Mouse (Mus musculus) embryonic stem cell, embryonic (primary cell): ENCODE results near the gene Adcy9.

Source experiments
- CTCF ChIA-PET, 4 experiments: fragments of 300-600 bp in 2 of 4; fragments of 350-600 bp in 2 of 4; sonication (Branson Sonifier 250); formaldehyde crosslinking; loops; one replicate each; lab custom pipeline; 2022; ENCODE audit warnings: inconsistent platforms in 2 of 4; lab: Charles Lee
- POLR2A ChIA-PET, 4 experiments: fragments of 300-600 bp in 2 of 4; fragments of 350-600 bp in 2 of 4; sonication (Branson Sonifier 250); formaldehyde crosslinking; loops; one replicate each; lab custom pipeline; 2022; ENCODE audit warnings: antibody characterized with exemption in 4 of 4, inconsistent platforms in 1 of 4; lab: Charles Lee

Gene Adcy9

DNA sequence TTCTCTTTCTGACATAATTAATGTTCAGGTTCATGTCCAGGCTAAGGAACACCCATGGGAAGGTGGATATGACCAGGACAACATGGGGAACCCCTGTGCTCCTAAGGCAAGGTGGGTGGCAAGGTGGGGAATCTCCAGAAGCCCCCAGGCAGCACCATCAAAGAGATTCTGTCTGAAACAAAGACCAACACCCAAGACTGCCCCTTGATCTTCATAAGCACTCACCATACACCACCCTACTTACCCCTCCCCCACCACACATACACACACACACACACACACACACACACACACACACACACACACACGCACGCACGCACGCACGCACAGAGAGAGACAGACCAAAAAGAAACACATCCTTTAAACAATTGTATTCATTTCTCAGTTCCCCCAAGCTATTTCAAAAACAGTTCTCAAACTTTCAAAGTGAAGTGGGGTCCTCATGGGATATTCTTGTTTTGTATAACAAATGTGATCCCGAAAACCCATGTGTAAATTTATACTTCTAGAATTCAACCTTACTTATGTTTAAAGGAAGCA is 14.2 kb downstream of the Adcy9 start:
- CTCF ChIA-PET: no interaction called here
- POLR2A ChIA-PET: interaction anchor here in 3 of 4 experiments (0.7 to 6.2 kb wide), 13 partner anchors 7 to 180 kb away, joined by 3 to 37 read pairs (median 5); partner anchors contain the start of genes Adcy9 (in 2 of the 3) and Srl (in 1 of the 3)

DNA sequence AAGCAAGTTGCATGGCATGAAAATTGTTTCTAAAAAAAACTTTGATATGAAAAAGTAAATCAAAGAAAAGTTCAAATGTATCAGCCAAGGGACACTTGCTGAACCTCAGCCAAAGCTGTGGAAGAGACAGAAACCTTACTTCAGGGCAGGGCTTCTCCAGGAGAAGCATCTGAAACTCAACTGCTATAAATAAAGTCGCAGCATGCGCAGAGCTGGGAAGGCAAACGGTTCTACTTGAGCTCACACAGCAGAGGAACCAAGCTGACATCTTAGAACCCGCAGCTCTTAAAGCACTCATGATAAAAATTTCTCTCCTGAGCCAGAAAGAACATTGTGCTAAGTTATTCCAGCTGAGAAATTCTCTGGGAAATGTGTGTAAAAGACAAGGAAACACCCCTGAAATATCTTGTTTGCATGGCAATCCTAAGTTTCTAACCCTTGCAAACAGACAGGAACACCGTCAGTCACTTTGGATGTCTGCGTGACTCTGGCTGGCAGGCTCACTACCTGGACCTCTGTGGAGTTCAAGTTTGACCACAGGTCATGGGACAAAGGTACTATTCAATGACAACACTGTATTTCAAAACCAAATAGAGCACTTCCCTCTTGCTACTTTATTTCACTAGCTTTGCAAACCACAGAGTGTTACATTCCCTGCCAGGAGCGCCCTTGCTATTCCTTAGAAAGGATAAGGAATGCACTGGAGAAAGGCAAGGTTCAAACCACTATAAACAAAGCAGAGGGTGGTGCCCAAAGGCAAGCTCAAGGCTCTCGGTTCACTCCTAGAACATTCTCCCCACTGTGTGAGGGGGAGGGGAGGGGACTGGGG is 15.2 kb downstream of the Adcy9 start:
- POLR2A ChIA-PET: interaction anchor here (0.6 to 6.2 kb wide), 19 partner anchors 8 to 181 kb away, joined by 3 to 37 read pairs (median 4); partner anchors contain the start of genes Adcy9 (in 2 of the 4) and Srl (in 1 of the 4)
- CTCF ChIA-PET: interaction anchor here in 2 of 4 experiments (0.6 kb wide), 2 partner anchors 89 to 243 kb away, joined by 3 to 4 read pairs; no protein-coding TSS in a partner anchor

DNA sequence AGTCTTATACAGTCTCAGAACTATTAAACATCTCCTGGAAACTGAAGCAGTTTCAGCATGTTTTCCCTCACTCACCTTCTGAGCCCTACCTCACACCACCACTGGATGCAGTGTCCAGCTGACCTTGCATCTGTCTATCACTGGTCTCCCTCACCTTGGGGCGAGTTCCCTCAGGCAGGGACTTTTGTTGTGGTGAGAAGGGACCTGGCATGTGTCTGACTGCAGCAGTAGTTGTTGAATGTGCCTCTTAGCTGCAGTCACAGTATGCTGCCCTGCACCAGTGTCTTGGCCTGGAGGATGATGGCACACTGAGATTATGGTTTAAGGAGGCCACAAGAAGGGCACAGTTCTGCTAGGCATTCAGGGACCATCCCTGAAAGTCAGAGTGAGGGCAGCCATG is 19.2 kb downstream of the Adcy9 start:
- ChIA-PET POLR2A (interaction anchor here in 3 of 4 experiments (0.6 to 1.4 kb wide), 7 partner anchors 12 to 140 kb away, joined by 3 to 4 read pairs (median 3); partner anchors contain the start of genes Adcy9 (in 1 of the 3) and Srl (in 1 of the 3)), CTCF (no interaction called here)

DNA sequence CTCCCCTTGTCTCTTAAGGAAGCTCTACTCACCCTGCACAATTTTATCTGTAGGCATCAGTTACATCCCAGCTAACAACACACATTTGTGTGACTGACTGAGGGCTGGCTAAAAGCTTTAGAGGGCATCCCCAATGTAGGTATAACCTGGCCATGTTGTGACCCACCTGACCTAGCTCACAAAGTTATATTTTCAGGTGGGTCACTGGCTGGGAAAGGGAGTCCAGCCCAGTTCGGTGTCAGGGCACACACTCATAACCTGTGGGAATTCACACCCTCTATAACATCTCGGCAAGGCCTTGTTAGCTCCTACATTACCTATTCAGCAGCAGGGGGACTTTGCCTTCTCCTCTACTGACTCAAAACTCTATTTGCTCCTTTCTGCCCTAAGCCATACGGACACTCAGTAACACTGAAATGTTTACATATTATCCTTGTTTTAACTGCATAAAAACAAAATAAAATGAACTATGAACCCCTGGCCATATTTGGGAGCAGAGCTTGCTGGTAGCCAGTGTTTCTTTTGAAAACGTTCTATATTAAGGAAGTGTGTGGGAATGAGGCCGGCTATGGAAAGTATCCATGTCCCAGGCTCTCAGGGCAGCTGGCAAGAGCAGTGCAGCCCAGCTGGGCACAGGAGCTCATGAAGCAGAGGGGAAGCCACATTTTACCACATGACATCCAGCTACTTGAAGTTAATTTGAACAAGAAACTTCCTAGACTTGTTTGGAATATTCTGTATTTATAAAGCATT is 20.7 kb downstream of the Adcy9 start:
- POLR2A ChIA-PET: interaction anchor here in 3 of 4 experiments (0.6 to 1.5 kb wide), 3 partner anchors 20 to 41 kb away, joined by 3 to 4 read pairs (median 4); partner anchors contain the start of gene Adcy9 (in 2 of the 3)
- CTCF ChIA-PET: interaction anchor here in 2 of 4 experiments (0.6 to 1.8 kb wide), 3 partner anchors 84 to 327 kb away, joined by 4 read pairs; no protein-coding TSS in a partner anchor

DNA sequence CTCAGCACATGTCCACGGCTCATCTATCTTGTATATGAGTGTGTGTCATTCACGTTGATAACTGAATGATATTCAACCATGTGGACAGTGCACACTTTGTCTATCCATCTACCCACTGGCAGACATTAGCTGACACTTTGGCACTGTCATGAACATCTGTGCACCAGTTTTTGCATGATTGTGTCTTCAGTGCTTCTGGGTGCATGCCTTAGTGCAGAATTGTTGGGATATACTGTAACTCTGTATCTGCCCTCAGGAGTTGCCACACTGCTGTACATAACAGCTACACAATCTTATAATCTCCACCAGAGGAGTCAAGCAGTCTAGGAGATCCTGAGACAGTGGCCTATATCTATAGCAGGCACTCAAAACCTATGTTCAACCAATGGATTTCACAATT is 21.5 kb downstream of the Adcy9 start:
- CTCF ChIA-PET: interaction anchor here in 1 of 4 experiments (1.8 kb wide), 1 partner anchor 268 kb away, joined by 4 read pairs; no protein-coding TSS in a partner anchor
- POLR2A ChIA-PET: interaction anchor here in 1 of 4 experiments (1.1 to 1.5 kb wide), 2 partner anchors 21 to 75 kb away, joined by 3 to 4 read pairs; partner anchors contain the start of gene Adcy9

DNA sequence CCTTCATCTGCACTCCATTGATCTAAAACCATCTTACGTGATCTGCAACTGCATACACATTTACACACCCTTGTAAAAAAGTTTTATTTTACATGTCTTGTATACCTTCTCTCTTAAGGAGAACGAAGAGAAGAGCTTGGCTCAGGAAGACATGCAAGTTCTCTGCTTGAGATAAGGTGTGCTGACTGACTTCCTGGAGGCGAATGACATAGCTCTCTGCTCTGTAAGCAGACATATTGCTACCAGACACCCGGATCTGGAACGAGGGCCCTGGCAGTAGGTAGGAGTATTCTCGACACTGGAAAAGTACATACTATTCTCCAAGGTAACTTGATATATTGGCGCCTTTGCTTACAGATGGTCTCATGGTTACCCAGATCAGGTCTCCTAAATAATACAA is 22.7 kb downstream of the Adcy9 start:
- ChIA-PET CTCF (no interaction called here), POLR2A (no interaction called here)

DNA sequence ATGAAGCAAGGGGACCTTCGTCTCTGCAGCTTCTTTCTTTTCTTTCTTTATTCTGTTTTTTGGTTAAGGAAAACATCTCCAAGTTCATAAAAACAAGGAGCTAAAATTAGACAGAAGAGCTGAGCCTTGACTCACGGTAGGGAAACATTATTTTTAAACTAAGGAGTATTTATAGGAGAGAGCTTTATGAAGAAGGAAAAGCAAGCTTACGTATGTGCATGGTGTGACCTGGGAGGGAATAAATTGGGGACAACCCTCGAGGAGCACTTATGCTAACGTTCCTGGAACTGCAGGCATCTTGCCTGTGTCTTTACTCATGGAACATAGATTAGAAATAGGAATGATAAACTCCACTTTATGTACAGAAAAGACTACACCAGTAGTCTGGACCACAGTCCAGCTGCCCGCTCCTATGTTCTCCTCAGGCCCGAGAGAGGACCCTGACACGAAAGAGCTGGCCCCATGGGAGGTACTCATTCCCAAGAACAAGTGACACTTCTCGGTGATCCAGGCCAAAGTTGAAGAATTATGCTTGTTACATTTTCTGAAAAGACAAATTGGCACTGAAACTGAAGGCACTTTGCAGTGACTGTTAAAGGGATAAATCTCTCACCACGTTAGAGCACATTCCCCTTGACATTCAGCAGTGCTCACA is 24.5 kb downstream of the Adcy9 start:
- POLR2A ChIA-PET: interaction anchor here in 1 of 4 experiments (1.0 to 1.3 kb wide), 2 partner anchors 12 to 21 kb away, joined by 3 read pairs; no protein-coding TSS in a partner anchor
- CTCF ChIA-PET: interaction anchor here in 2 of 4 experiments (0.6 to 1.8 kb wide), 2 partner anchors 80 to 1072 kb away, joined by 3 to 6 read pairs; no protein-coding TSS in a partner anchor

DNA sequence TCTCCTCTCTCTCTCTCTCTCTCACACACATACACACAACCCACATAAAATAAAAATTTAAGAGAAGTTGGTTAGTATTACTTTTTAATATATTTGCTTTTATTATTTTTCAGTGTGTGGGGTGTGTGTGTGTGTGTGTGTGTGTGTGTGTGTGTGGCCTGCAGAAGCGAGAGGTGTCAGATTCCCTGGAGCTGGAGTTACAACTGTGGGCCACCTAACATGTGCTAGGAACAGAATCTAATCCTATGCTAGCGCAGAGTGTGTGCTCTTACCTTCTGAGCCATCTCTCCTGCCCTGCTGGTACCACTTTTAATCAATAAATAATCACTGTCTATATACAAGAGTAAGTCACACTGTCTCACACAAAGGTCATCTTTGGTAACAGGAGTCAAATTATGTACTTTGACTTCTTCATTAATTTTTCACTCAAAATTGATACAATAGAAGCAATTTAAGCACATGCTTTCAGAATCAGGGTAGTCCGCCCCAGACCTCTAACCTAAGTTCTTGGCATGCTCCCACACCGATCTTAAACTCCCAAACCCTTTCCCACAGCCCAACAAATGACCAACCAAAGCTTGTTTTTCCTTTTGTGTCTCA is 25.2 kb downstream of the Adcy9 start:
- ChIA-PET POLR2A (interaction anchor here in 1 of 4 experiments (1.0 to 1.3 kb wide), 2 partner anchors 12 to 20 kb away, joined by 3 read pairs; no protein-coding TSS in a partner anchor), CTCF (interaction anchor here in 1 of 4 experiments (1.4 to 1.8 kb wide), 2 partner anchors 79 kb away, joined by 3 to 6 read pairs; no protein-coding TSS in a partner anchor)

DNA sequence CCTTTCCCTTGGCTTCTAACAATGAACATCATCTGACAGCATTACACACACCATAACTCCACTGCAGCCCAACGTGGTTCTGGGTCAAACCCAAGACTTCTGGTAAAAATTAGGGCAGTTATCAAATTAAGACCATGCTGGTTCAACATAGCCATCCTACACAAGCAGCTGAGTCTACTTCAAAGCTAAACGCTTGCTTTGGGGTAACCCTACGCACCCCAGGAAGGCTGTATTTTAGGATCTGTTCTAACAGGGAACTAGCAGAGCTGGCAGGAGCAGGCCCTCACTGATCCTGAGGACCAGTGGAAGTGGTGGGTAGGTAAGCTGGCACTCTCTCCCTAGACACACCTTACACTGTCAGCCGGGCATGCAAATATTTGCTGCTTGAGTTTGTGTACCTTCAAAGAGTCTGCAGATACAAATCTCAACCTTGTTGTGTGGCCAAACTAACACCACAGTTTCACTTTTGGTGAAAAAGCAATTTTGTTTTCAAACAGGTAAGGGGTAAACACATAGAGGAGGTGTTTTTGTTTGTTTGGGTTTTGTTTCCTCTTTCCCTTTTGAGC is 36.7 kb downstream of the Adcy9 start:
- CTCF ChIA-PET: no interaction called here
- POLR2A ChIA-PET: interaction anchor here in 1 of 4 experiments (1.2 kb wide), 1 partner anchor 15 kb away, joined by 3 read pairs; no protein-coding TSS in a partner anchor

DNA sequence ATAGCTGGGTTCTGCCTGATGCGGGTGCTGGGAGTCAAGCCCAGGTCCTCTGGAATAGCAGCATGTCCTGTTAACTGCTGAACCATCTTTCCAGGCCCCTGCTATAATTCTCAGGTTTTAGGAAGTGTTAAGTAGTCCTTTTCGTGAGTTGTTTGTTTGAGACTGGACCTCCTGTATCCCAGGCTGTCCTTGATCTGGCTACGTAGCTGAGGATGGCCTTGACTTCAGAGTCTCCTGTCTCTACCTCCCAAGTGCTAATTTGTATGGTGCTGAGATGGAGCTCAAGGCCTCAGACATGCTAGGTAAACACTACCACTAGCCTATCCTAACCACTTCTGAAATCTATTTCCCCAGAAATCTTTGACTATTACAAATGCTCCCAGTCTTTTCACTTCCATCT is 37.9 kb downstream of the Adcy9 start:
- CTCF ChIA-PET: no interaction called here
- POLR2A ChIA-PET: interaction anchor here in 1 of 4 experiments (0.5 kb wide), 1 partner anchor 27 kb away, joined by 3 read pairs; no protein-coding TSS in a partner anchor

DNA sequence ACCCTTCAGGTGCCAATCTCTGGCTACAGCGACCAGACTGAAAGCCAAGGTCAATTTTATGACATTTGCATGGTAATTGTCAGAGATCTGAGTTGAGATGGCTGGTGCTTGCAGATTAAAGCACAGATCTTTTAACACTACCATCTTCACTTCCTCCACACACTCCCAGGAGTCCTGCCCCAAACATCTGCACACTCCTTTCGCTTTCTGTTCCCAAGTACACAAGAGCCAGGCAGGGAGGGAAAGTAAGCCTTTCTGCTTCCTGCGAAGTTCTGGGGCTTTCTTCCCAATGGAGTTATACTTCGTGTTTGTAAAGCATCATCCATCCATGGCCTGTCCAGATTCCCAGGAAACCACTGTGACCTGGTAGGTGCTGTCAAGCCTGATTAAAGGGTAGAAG is 38.8 kb downstream of the Adcy9 start:
- ChIA-PET CTCF (no interaction called here), POLR2A (no interaction called here)

DNA sequence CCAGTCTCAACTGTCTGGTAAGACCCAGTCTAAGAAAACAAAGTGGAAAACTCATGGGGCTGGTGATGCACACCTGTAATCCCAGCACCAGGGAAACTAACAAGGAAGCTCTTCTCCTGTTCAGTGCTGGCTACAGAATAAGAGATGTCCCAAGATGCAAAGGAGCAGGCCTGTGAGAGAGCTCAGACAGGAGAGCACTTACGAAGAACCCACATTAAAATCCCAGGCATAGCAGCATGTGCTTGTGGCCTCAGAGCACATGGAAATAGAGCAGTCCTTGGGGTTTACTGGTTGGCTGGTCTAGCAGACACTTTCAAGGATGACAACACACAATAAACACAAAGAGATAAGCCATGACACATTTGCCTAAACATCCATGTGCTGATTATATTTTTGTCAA is 41.5 kb downstream of the Adcy9 start:
- CTCF ChIA-PET: interaction anchor here in 1 of 4 experiments (0.6 kb wide), 1 partner anchor 12 kb away, joined by 13 read pairs; no protein-coding TSS in a partner anchor
- POLR2A ChIA-PET: no interaction called here

DNA sequence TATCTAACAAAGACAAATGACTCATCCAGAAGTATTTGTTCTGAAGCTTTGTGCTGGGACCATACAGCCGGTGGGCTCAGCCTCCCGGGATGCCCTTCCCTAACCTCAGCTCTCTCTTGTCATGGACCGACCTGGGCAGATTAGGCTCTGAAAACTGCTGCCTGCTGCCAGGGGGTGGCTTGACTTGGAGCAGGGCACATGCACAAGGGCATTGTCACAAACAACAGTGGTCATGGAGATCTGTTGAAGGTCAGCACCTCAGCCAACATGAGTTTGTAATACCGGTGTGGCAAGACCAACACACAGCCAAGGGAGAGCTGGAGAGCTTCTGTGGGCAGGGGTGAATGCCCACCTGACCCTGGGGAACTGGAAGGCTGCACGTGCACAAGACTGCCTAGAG is 42.7 kb downstream of the Adcy9 start:
- POLR2A ChIA-PET: interaction anchor here in 1 of 4 experiments (0.6 kb wide), 1 partner anchor 17 kb away, joined by 6 read pairs; no protein-coding TSS in a partner anchor
- CTCF ChIA-PET: interaction anchor here in 1 of 4 experiments (0.6 kb wide), 1 partner anchor 110 kb away, joined by 3 read pairs; no protein-coding TSS in a partner anchor

DNA sequence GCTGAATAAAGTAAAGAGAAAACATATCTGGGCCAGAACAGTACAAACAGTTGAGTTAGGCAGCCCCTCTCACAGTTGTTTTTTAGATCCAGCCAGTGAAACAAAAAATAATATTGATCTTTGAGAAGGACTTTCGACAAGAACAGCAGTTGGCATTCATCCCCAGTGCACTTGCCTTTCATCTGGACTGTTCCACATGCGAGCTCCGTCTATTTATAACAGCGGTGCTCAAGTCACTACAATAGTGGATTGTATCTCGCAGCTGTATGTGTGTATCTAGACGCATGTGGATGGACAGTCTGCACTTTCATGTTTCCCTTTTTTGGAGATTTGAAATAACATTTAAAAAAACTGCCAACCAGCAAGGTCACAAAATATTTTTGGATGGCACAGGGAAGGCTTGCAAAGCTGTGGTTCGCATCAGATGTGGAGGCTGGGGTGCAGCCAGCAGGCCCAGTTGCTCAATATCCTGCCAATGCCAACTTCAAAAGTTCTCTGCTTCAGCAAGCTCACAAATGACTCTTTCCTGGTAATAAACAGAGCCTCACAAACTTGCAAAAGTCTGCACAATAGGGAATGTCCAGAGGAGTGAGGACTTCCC is 45.4 kb downstream of the Adcy9 start:
- CTCF ChIA-PET: interaction anchor here in 2 of 4 experiments (0.6 kb wide), 2 partner anchors 37 to 145 kb away, joined by 4 to 5 read pairs; no protein-coding TSS in a partner anchor

DNA sequence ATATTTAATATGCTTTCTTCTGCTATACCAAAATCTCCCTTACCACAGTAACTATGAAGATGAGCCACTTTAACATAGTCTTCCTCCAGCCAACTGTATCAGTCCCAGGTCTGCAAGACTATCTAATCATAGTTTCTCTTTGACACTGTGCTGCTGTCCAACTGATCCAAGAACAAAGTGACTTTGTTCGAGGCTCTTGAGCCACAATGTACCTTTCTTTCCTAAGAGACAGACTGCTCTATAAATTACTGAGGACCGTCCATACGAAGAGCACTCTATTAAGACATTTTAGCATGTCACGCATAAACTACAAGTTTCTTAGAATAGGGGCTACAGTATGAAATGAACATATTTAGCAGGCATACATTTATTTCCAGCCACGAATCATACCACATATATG is 46.0 kb downstream of the Adcy9 start:
- ChIA-PET CTCF (interaction anchor here in 1 of 4 experiments (0.6 kb wide), 1 partner anchor 144 kb away, joined by 4 read pairs; no protein-coding TSS in a partner anchor), POLR2A (no interaction called here)

More for the DNA sequence above, 45.4 kb downstream of the Adcy9 start:
- POLR2A ChIA-PET: interaction anchor here in 1 of 4 experiments (1.1 kb wide), 1 partner anchor 20 kb away, joined by 3 read pairs; no protein-coding TSS in a partner anchor

DNA sequence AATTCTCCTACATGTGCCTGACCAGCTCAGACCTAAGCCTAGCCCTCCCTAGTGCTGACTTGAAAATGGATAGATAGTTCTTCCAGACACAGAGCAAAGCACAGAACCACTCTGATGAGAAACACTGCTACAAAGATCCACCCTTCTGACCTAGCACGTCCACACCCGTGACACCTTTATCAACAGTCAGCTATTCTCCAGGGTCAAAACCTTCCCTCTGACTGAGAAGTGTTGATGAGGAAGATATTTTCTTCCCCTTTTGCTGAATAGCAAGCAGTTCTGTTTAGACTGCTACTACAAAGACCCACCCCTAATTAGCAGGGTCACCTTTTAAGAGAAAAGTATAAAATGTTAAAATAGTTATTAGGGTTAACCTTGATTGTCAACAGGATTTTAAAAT is 49.3 kb downstream of the Adcy9 start:
- ChIA-PET CTCF (no interaction called here), POLR2A (no interaction called here)
